Mouse (Mus musculus): ENCODE results near the gene Amelx. TPM values are rescaled to one million over a fixed set of nuclear protein-coding genes. Genes with fewer than 3 reads are reported as not detected.

The Amelx gene
- polyA plus RNA-seq (2015; fragmentation: Nextera tagmentation; extraction: Ambion mirVana): 0.88 and 1.1 TPM in 2 replicates

GRCm38 (mm10) chrX:169187100-169187499, at the start of gene Amelx:
Gene Amelx (minus strand): TSS chrX:169187200.
- DNase-seq (ENCODE audit: low spot score): no peak

GRCm38 (mm10) chrX:169222357-169223062, 35.5 kb upstream of the Amelx start:
- no peak for DNase-seq (ENCODE audit: low spot score)

- no peak for DNase-seq (ENCODE audit: low spot score)
Observed at GRCm38 (mm10) chrX:169220064-169220463, 33.1 kb upstream of the Amelx start.

GRCm38 (mm10) chrX:169210019-169210418, 23.0 kb upstream of the Amelx start:
- DNase-seq (ENCODE audit: low spot score): no peak

- no peak for DNase-seq (ENCODE audit: low spot score)
Observed at GRCm38 (mm10) chrX:169178634-169179033, 8.4 kb downstream of the Amelx start.

- no peak for DNase-seq (ENCODE audit: low spot score)
Observed at GRCm38 (mm10) chrX:169173796-169174195, 13.2 kb downstream of the Amelx start.

DNA sequence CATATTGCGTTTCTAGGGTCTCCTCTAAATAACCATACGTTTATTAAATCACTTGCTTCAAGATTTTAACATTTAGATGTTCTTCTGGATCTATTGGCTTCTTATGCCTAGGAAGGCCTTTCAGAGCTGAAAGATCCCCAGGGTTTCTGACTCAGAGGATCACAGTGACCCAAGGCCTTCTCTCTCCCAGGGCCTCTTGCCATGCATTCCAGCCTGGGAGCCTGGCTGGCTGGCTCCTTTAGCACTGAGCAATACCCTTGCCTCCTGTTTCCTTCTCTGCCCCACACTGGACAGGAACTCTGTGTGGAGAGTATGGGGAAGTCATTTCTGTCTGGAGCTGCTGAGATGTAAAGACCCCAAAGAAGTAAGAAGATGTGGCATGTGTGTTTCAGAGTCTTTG, 16.0 kb downstream of the Amelx start:
- no peak for DNase-seq (ENCODE audit: low spot score)

GRCm38 (mm10) chrX:169158385-169158784, 28.6 kb downstream of the Amelx start:
- DNase-seq (ENCODE audit: low spot score): no peak

DNA sequence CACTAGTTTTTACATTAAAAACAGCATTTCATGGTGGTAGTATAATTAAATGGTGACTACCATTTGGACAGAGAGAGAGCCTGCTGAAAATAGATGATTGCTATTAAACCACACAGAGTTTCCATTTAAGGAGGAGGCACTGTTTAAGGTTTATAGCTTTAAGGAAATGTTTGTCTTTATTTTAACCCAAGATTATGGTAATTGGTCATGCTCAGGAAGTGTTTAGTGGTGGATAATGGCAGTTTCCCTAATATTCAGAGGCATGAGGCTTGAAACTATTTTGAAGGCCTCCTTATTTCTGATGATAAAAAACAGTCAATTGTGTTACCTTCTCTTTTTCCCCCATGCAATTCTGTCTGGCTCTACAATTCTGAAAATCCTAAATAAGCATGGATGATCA, 33.2 kb downstream of the Amelx start:
- DNase-seq (ENCODE audit: low spot score): no peak

GRCm38 (mm10) chrX:169140467-169140866, 46.5 kb downstream of the Amelx start:
- DNase-seq (ENCODE audit: low spot score): no peak

- no peak for DNase-seq (ENCODE audit: low spot score)
Observed at GRCm38 (mm10) chrX:169139758-169140157, 47.2 kb downstream of the Amelx start.

Other genes with a start within 250 kb of the Amelx start
- 49.5 and 52.4 TPM in 2 replicates for gene Hccs, start 133.2 kb upstream of the Amelx start, polyA plus RNA-seq (2015; fragmentation: Nextera tagmentation; extraction: Ambion mirVana)

All from thymus, postnatal 0 days (tissue).